Mouse (Mus musculus) hindbrain, embryonic 15.5 days (tissue): ENCODE data around the gene Slco4a1. TPM values are rescaled to one million over a fixed set of nuclear protein-coding genes. Genes with fewer than 3 reads are reported as not detected.

Experiments
- ATAC-seq: fragments of 200-750 bp; cut with Nextera tagmentation; 2 replicates; pipeline ENCODE4 v1.8.0; 2017; ENCODE audit warnings: low read depth, moderate number of reproducible peaks, moderate TSS enrichment; ENCODE audit not compliant: low FRiP score
- H3K27ac ChIP-seq: fragments of 300-500 bp; sonication (generic); replicated peaks from 2 replicates; pipeline ENCODE4 v1.5.1; 2015; ENCODE audit warnings: mild to moderate bottlenecking, inconsistent platforms
- H3K27me3 ChIP-seq: fragments of 300-500 bp; sonication (generic); 2 replicates; pipeline ENCODE4 v1.6.1; 2015; ENCODE audit warnings: control low read depth, inconsistent platforms
- H3K36me3 ChIP-seq: fragments of 300-500 bp; sonication (generic); 2 replicates; pipeline ENCODE4 v1.6.1; 2015; ENCODE audit warnings: control low read depth, inconsistent platforms
- H3K4me1 ChIP-seq: fragments of 300-500 bp; sonication (generic); replicated peaks from 2 replicates; pipeline ENCODE4 v1.6.1; 2015; ENCODE audit warnings: control low read depth, inconsistent platforms
- H3K4me2 ChIP-seq: fragments of 300-500 bp; sonication (generic); 2 replicates; pipeline ENCODE4 v1.6.1; 2015; ENCODE audit warnings: moderate library complexity, mild to moderate bottlenecking, inconsistent platforms
- H3K4me3 ChIP-seq: fragments of 300-500 bp; sonication (generic); 2 replicates; pipeline ENCODE4 v1.5.1; 2015; ENCODE audit warnings: mild to moderate bottlenecking, inconsistent platforms
- H3K9ac ChIP-seq: fragments of 300-500 bp; sonication (generic); 2 replicates; pipeline ENCODE4 v1.6.1; 2015; ENCODE audit warnings: inconsistent platforms
- H3K9me3 ChIP-seq: fragments of 300-500 bp; sonication (generic); 2 replicates; pipeline ENCODE4 v1.6.1; 2016; ENCODE audit warnings: control low read depth, inconsistent platforms
- WGBS: fragments of 180-500 bp; shearing (Covaris S2); methylation state at CpG from one replicate; pipeline ENCODE4 v1.1.7; 2015; 5-methylcytosine and 5-hydroxymethylcytosine counted together
- polyA plus RNA-seq: library from polyadenylated mRNA; unstranded; fragments of >200 nt; fragmentation: Nextera tagmentation; extraction: Ambion mirVana; gene quantifications from 2 replicates; pipeline ENCODE4 v1.2.1, GENCODE M21; 2015

The Slco4a1 gene
- polyA plus RNA-seq, 1 experiment from 2014 or later: 1.9 TPM

DNA sequence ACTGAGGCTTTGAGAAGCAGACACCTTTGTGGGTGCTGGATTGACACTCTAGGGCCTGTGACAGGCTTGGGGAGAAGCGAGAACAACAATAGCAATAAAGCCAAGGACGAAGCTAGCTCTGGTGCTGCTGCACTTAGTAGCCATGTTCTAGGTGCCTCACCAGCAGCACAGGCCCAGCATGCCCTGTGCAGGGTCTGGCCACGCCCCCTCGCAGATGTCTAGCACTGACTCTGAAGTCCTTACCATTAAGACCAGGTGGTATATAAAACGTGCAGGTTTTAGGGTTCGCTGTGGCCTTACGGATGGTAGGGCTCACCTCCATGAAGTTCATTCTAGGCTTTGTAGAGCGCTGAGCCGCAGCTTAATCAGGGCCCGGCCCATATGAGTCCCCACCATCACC is 23.3 kb upstream of the Slco4a1 start:
- Histone ChIP-seq H3K27ac (no peak overlapping the region), H3K4me2 (no peak overlapping the region), H3K4me1 (0 out of 2 replicates have a peak, but pooled peaks cover 5% of the 10 kb centered on the region), H3K9me3 (no peaks in the 10 kb centered on the region), H3K9ac (no peak overlapping the region), H3K27me3 (no peaks in the 10 kb centered on the region), H3K4me3 (no peak overlapping the region), H3K36me3 (no peaks in the 10 kb centered on the region)
- no peak for ATAC-seq
- 80% methylated on average over 10 of the region's 10 CpGs for WGBS

DNA sequence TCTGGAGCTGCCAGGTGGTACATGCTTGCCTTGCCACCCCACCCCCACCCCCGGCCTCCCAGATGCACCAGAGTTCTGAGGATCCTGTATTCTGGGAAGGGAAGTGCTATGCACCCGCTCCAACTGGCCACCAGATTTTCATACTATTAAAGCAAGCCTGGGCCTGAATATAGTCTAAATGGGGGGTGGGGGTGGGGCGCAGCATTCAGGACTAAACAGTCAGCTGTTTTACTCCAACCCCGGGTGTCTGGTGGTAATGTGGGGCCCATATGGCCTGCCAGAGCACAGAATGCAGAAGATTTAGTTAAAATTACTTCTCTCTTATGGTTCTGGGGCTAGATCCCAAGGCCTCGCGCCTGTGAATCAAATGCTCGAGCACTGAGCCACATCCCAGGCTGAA is 22.7 kb upstream of the Slco4a1 start:
- WGBS: 78% methylated on average over 7 of the region's 7 CpGs
- Histone ChIP-seq H3K9me3 (no peaks in the 10 kb centered on the region), H3K36me3 (no peaks in the 10 kb centered on the region), H3K9ac (no peak overlapping the region), H3K27me3 (no peaks in the 10 kb centered on the region), H3K4me3 (no peak overlapping the region), H3K4me1 (0 out of 2 replicates have a peak, but pooled peaks cover 5% of the 10 kb centered on the region), H3K4me2 (no peak overlapping the region), H3K27ac (no peak overlapping the region)
- no peak for ATAC-seq

DNA sequence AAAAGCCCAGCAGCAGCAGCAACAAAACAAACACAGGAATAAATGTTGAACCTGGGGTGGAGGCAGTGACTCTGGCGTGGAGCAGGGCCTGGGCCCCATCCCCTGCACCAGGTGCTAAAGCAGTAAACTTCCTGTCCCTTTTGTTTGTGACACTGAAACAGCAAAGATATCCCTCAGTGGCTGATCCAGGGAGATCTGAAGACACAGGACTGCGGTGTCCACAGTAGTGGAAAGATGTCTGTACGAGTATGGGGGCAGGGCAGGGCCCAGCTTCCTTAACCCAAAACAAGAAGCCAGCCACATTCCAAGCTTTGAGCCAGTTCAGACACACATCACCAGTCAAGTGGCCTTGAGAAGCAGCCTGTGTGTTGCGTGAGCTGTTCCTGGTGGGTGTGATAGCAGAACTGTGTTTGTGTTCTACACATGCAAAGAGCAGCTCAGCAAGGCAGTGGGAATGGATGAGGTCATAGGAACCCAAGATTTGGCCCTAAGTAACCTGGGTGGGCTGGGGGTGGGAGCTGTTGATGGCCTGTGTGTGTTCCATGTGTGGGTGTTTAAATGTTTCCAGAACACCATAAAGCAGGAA is 20.6 kb upstream of the Slco4a1 start:
- Histone ChIP-seq H3K27me3 (no peaks in the 10 kb centered on the region), H3K27ac (no peak overlapping the region), H3K9ac (no peak overlapping the region), H3K9me3 (no peaks in the 10 kb centered on the region), H3K36me3 (no peaks in the 10 kb centered on the region), H3K4me3 (no peak overlapping the region), H3K4me1 (no peaks in the 10 kb centered on the region), H3K4me2 (no peak overlapping the region)
- no peak for ATAC-seq
- 82% methylated on average over 4 of the region's 4 CpGs for WGBS

DNA sequence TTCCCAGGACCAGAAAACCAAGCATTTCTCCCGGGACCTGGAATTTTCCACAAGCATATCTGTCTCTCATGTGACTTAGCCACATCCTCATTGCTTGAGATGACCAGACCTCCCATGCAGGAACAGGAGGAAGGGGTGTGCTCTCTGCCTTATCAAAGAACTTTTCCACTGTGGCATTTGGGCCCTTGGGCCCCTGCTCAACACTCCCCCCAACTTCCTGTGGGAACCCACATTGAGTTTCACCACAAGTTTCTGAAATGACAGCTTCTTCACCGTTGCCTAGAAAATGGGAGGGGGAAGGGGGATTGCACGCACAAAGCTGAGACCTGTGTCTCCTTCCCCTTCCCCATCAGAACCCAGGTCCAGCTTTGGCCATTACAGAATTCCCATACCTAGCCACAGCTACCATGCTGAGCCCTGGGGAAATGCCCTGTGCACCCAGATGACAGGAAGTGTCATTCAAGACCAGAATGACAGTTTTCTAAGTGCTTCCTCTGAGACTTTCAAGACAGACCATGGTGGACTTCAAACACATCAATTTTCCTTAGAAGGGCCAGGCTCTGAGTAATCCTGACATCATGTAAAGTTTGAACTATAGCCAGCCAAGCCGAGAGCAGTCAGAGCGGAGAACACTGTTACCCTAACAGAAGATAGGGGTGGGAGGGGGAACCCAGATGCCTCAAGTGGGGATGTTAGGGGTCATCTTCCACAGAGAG is 18.7 kb upstream of the Slco4a1 start:
- no peak overlapping the region for H3K27ac ChIP-seq
- H3K9ac ChIP-seq: no peak overlapping the region
- no peak overlapping the region for H3K4me3 ChIP-seq
- no peaks in the 10 kb centered on the region for H3K4me1 ChIP-seq
- 84% methylated on average over 5 of the region's 5 CpGs for WGBS
- H3K27me3 ChIP-seq: no peaks in the 10 kb centered on the region
- no peak overlapping the region for H3K4me2 ChIP-seq
- no peak for ATAC-seq
- no peaks in the 10 kb centered on the region for H3K9me3 ChIP-seq
- H3K36me3 ChIP-seq: no peaks in the 10 kb centered on the region

DNA sequence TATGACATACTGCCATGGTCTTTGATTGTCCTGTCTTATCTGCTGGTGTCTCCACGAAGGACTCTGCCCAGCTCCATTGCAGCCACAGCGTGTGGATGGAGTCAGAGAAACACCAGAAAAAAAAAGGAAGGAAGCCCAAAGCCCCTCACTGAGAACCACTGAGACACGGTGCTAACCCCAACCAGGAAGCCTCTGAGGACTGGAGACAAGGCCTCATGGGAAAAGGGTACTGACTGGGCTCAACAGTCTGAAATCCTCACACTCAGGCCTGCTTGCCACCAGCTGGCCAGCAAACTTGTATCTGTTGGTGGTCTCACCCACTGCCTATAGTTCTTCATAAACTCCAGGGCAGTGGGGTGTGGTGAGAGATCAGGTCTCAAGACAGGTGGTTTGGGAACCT is 16.3 kb upstream of the Slco4a1 start:
- Histone ChIP-seq H3K36me3 (no peaks in the 10 kb centered on the region), H3K9me3 (no peaks in the 10 kb centered on the region), H3K4me3 (no peak overlapping the region), H3K4me1 (no peaks in the 10 kb centered on the region), H3K4me2 (no peak overlapping the region), H3K27me3 (no peaks in the 10 kb centered on the region), H3K9ac (no peak overlapping the region), H3K27ac (no peak overlapping the region)
- no peak for ATAC-seq
- WGBS: 76% methylated on average over 3 of the region's 3 CpGs

DNA sequence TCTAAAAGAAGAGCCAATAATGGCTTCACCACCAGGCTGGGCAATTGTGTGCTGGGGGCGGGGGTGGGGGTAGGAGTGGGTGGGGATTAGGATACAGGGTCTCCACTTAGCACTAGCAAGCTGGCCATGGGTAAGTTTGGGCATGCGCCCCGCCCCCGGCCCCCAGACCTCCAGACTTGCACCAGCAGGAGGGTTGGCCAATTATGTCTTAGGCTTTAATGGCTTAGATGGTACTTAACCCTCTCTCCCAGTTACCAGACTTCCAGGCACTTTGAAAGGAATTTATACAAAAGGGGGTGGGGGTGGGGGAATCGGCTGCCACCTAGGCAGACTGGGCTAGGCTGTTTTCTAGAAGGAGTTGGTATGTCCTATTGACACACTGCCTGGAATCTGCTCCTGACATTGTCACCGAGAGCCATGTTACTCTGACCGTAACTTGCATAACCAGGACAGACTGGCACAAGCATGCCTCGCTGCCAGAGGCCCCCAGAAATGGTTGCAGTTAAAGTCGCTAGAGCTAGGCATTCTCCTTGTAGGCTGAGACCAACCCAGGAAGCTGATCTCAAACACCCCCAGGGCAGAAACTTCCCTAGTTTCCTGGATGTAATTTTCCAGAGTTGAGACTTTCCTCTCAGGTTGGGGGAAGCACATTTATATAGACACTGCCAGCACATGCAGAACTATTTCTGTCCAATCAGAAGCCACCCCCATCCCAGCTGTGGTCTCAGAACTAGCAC is 15.3 kb upstream of the Slco4a1 start:
- no peaks in the 10 kb centered on the region for H3K9me3 ChIP-seq
- 64% methylated on average over 9 of the region's 9 CpGs for WGBS
- H3K27me3 ChIP-seq: no peaks in the 10 kb centered on the region
- no peak overlapping the region for H3K4me3 ChIP-seq
- H3K36me3 ChIP-seq: no peaks in the 10 kb centered on the region
- H3K9ac ChIP-seq: no peak overlapping the region
- H3K4me2 ChIP-seq: no peak overlapping the region
- no peak overlapping the region for H3K27ac ChIP-seq
- no peak for ATAC-seq
- no peaks in the 10 kb centered on the region for H3K4me1 ChIP-seq

DNA sequence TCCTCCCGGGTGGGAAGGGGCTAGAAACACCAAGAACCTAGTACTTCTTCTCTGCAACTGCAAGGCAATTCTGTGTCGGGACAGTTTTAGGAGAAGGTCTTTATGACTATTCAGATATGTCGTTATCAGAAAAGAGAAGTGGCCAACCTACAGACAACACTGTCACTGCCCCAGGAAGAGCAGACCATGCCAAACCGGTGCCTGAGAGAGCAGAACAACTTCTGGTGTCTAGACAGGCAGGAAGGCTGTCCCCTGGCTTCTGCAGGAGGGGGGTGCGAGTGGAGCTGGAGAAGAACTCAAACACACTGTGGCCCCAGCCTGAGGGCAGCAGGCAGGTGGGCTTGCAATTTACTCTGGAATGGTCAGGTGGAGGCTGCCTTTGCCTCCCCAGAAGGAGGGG is 14.0 kb upstream of the Slco4a1 start:
- no peaks in the 10 kb centered on the region for H3K4me1 ChIP-seq
- no peak overlapping the region for H3K4me3 ChIP-seq
- no peak overlapping the region for H3K4me2 ChIP-seq
- no peak overlapping the region for H3K9ac ChIP-seq
- no peaks in the 10 kb centered on the region for H3K27me3 ChIP-seq
- no peak for ATAC-seq
- 83% methylated on average over 5 of the region's 5 CpGs for WGBS
- H3K9me3 ChIP-seq: no peaks in the 10 kb centered on the region
- H3K27ac ChIP-seq: no peak overlapping the region
- no peaks in the 10 kb centered on the region for H3K36me3 ChIP-seq

DNA sequence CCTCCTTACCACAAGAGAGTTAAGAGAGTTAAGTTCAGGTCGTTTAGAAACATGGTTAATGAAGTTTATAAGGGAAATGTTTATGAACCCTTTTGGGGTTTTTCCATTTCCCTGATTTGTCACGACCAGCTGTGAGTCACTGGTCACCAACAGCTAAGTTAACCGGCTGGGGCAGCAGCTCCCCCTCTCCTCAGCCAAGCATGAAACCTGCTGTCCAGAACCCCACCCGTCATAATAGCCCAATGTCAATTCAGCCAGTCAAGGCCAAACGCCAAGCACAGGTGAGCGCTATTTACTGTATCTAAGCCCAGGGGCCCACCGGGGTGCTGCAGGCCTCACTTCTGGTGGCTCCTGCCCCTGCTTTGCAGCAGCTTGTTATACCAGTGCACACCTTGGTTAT is 12.2 kb upstream of the Slco4a1 start:
- Histone ChIP-seq H3K36me3 (no peaks in the 10 kb centered on the region), H3K9me3 (no peaks in the 10 kb centered on the region), H3K9ac (no peak overlapping the region), H3K4me3 (no peak overlapping the region), H3K4me1 (no peaks in the 10 kb centered on the region), H3K27me3 (0 out of 2 replicates have a peak, but pooled peaks cover 3% of the 10 kb centered on the region), H3K27ac (no peak overlapping the region), H3K4me2 (no peak overlapping the region)
- ATAC-seq: no peak
- 69% methylated on average over 7 of the region's 7 CpGs for WGBS

DNA sequence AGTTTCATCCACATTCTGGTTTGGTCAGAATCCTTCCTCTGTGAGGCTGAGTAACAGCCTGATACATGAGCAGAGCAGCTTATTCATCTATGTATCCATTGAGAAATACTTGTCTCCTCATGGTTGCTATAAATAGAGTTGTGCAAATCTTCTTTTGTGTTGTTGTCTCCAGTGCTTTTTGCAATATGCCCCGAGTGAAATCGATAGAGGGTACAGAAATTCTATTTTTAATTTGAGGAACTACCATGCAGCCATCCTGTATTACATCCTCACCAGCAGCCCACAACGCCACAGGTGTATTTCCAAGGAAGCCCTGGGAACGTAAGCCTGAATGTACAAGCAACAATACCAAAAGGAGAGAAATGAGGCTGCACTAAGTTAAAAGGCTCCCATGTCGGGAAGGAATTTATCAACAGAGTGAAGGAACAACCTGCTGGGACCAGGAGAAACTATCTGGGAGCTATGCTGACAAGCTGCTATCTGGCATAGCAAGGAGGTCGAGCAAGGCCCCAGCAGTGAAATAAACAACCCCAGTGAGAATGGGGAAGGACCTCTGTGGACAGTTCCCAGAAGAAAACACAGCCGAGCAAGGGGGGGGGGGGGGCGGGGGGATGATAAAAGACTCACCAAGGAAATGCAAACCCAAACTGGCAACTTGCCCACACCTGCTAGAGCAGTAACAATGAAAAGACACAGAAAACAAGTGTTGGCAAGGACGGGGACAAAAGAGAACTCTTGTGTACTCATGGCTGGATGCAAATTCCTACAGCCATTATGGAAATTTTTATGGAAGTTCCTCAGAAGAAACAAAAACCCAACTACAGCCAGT is 10.9 kb upstream of the Slco4a1 start:
- WGBS: 40% methylated on average over 9 of the region's 9 CpGs
- ATAC-seq: no peak
- Histone ChIP-seq H3K4me3 (no peak overlapping the region), H3K27ac (no peak overlapping the region), H3K9ac (no peak overlapping the region), H3K4me1 (no peaks in the 10 kb centered on the region), H3K4me2 (no peak overlapping the region), H3K9me3 (no peaks in the 10 kb centered on the region), H3K36me3 (no peaks in the 10 kb centered on the region), H3K27me3 (0 out of 2 replicates have a peak, but pooled peaks cover 3% of the 10 kb centered on the region)

DNA sequence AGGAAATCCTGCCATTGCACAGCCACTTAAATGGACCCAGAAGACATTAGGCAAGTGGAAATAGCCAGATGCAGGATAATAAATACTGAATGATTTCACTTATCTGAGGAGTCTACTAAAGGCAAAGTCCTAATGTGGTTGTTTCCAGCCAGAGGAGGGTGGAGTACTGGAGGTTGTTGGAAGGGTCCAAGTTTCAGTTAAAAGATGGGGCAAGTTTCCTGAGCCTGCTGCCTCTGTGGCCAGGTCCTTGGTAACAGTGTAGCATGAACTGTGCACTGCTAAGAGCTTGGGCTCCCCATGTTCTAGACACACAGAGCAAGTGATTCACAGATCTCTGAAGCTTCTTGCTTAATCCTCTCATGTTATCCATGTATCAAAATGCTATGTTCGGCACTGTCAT is 10.1 kb upstream of the Slco4a1 start:
- H3K4me1 ChIP-seq: no peaks in the 10 kb centered on the region
- no peaks in the 10 kb centered on the region for H3K36me3 ChIP-seq
- H3K9me3 ChIP-seq: no peaks in the 10 kb centered on the region
- 0 out of 2 replicates have a peak, but pooled peaks cover 3% of the 10 kb centered on the region for H3K27me3 ChIP-seq
- WGBS: 98% methylated on average over 1 of the region's 1 CpGs
- H3K9ac ChIP-seq: no peak overlapping the region
- no peak overlapping the region for H3K27ac ChIP-seq
- no peak overlapping the region for H3K4me2 ChIP-seq
- ATAC-seq: no peak
- no peak overlapping the region for H3K4me3 ChIP-seq

DNA sequence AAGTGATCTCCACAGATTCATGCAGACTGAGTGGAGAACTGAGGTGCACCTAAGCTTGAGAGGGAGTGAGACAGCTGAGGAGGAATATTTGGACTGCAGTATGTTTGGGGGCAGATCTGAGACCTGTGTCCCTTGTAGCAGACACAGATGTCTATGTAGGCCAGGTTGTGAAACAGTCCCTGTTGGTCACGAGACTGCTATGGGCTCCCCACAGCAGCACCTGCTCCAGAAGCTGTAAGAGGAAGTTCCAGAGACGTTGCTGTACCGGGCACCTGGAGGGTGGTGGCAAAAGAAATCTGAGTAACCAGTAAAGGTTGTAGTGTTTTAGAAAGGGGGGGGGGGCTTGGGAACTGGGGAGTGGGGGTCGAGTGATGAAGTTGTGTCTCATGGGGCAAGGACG is 7.0 kb upstream of the Slco4a1 start:
- H3K9me3 ChIP-seq: no peaks in the 10 kb centered on the region
- H3K27ac ChIP-seq: no peak overlapping the region
- H3K36me3 ChIP-seq: no peaks in the 10 kb centered on the region
- no peak for ATAC-seq
- H3K4me1 ChIP-seq: no peaks in the 10 kb centered on the region
- WGBS: 83% methylated on average over 5 of the region's 5 CpGs
- H3K4me2 ChIP-seq: no peak overlapping the region
- H3K27me3 ChIP-seq: 0 out of 2 replicates have a peak, but pooled peaks cover 6% of the 10 kb centered on the region
- H3K9ac ChIP-seq: no peak overlapping the region
- no peak overlapping the region for H3K4me3 ChIP-seq

DNA sequence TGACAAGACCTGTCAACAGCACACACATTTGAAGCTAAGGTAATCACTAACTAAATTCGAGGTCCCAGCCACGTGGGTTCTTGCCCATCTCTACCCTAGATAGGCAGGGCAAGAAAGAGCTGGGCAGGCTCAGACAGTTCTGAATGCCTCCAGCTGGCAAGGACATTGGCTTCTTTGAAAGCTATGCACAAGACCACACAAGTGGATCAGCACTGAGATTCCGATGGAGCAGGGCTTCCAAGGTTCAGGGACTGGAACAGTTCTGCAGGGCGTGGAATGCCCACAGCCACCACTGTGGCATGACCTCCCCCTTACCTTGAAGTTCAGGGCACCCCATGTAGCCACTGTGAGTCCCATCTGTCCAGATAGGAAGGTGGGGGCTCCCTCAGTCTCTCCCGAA is 5.5 kb upstream of the Slco4a1 start:
- Histone ChIP-seq H3K4me3 (no peak overlapping the region), H3K27me3 (0 out of 2 replicates have a peak, but pooled peaks cover 6% of the 10 kb centered on the region), H3K9ac (no peak overlapping the region), H3K27ac (no peak overlapping the region), H3K4me1 (no peaks in the 10 kb centered on the region), H3K9me3 (no peaks in the 10 kb centered on the region), H3K4me2 (no peak overlapping the region), H3K36me3 (no peaks in the 10 kb centered on the region)
- WGBS: 77% methylated on average over 5 of the region's 5 CpGs
- no peak for ATAC-seq
